Mouse (Mus musculus): Measurements from ENCODE around the gene Fgd6. TPM values are rescaled to one million over a fixed set of nuclear protein-coding genes. Genes with fewer than 3 reads are reported as not detected.

Gene Fgd6
- polyA plus RNA-seq (2015; fragmentation: Illumina TruSeq; extraction: RNeasy Lipid Tissue Mini Kit (QIAGEN cat#74804); ENCODE audit: insufficient read depth, low replicate concordance) = 15.3 TPM

DNA sequence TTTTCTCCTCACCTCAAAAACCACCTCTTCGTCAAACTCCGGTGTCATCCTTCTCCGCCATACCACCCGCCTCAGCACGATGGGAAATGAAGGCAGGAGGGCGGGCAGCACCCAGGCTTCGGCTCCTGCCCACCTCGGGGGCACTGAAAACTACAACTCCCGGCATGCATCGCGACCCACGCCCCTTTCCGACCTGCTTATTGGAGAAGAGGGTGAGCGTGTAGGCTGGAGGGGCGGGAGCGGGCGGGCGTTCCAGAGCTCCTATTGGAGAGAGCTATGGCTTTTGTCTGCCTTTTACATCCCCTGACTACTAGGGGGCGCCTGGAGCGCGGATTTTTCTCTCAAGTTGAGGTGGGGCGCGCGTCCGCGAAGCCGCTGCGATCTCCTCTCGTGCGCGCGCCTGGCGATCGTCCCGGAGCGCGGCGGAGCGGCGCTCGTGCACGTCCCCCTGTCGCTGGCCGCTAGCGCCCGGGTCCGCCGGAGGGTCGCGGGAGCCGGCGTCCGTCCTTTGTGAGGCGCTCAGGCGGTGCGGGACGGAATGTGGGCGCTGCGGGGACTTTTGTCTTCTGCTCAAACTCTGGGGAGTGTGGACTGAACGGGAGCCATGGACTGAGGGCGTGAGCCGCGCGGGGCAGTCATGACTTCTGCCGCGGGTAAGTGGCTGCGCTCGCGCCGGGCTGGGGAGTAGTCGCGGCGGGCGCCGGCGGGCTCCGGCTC lies at the start of gene Fgd6, which contains the start of gene Vezt:
Gene Fgd6, plus strand, starts transcription at position 344 of the 717 bp plus-strand sequence.
Gene Vezt, minus strand, starts transcription at position 160 of the 717 bp plus-strand sequence.

DNA sequence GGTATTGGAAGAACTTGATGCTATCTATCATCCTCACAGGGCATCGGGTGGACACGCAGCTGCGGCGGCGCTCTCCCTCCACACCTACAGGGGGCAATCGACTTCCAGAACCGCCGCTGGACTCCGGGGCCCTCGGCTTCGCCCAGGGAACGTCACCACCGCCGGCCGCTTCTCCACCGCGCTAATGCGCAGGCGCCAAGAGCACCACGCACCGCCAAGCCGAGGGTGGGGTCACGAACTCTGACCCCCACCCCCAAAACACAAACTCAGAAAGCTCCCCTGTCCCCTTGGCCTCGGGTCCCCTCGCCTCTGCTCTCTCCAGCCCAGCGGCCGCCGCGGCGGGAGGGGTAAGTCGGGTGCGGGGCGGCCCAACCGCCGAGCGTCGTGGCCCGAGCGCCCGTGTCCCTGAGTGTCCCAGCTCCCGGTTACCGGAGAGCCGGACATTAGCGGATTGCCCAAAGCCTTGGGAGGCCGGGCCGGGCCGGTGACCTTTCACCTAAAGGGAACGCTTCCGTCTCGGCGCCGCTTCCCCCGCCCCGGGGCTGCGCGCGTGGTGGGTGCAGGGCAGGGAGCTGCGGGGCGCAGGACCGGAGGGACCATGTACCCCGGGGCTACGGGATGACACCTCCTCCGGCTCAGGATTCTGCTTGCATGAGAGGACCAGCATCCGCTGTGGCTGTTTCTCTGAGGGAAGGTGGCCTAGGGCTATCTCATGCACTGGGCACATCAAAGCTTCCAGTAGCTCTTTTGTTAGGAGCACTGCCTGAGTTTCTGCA lies 112.1 kb downstream of the Fgd6 start, which contains the start of gene Nr2c1:
Gene Nr2c1, plus strand, starts transcription at position 268 of the 776 bp plus-strand sequence.

Other genes with a start within 250 kb of the Fgd6 start
- gene Usp44, start 204.4 kb upstream of the Fgd6 start, polyA plus RNA-seq (2015; fragmentation: Illumina TruSeq; extraction: RNeasy Lipid Tissue Mini Kit (QIAGEN cat#74804); ENCODE audit: insufficient read depth, low replicate concordance) = 0.10 TPM
- gene Metap2, start 138.9 kb upstream of the Fgd6 start, polyA plus RNA-seq (2015; fragmentation: Illumina TruSeq; extraction: RNeasy Lipid Tissue Mini Kit (QIAGEN cat#74804); ENCODE audit: insufficient read depth, low replicate concordance) = 317 TPM
- gene Vezt, start 184 bp upstream of the Fgd6 start, polyA plus RNA-seq (2015; fragmentation: Illumina TruSeq; extraction: RNeasy Lipid Tissue Mini Kit (QIAGEN cat#74804); ENCODE audit: insufficient read depth, low replicate concordance) = 14.8 TPM
- gene Nr2c1, start 112.0 kb downstream of the Fgd6 start, polyA plus RNA-seq (2015; fragmentation: Illumina TruSeq; extraction: RNeasy Lipid Tissue Mini Kit (QIAGEN cat#74804); ENCODE audit: insufficient read depth, low replicate concordance) = 8.8 TPM
- gene Ndufa12, start 162.7 kb downstream of the Fgd6 start, polyA plus RNA-seq (2015; fragmentation: Illumina TruSeq; extraction: RNeasy Lipid Tissue Mini Kit (QIAGEN cat#74804); ENCODE audit: insufficient read depth, low replicate concordance) = 81.9 TPM